Mouse (Mus musculus): ENCODE measurements around the gene Tnn. TPM values are rescaled to one million over a fixed set of nuclear protein-coding genes. Genes with fewer than 3 reads are reported as not detected.

The Tnn gene
- 0.22 and 4.3 TPM in 2 replicates for polyA plus RNA-seq (2012; rRNA removed)

DNA sequence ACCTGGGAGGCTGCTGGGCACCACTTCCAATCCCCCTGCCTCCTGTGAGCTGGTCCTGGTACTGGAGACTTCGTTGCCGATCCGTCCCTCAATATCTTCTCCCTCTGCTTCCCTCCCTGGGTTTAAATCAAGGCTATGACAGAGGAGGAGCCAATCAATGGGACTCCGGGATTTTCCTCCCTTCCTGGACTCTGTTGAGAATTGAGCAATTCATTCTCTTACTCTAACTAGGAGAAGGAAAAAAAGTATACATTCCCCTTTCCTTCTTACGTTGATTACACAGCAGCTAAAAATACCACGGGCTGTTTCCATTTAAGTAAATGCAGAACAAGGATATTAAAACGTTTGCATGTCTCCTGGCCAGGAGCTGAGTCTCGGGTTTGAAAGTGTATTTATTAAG lies at the start of gene Tnn:
Tnn (minus strand) TSS at position 101 of the 400 bp plus-strand sequence.

DNA sequence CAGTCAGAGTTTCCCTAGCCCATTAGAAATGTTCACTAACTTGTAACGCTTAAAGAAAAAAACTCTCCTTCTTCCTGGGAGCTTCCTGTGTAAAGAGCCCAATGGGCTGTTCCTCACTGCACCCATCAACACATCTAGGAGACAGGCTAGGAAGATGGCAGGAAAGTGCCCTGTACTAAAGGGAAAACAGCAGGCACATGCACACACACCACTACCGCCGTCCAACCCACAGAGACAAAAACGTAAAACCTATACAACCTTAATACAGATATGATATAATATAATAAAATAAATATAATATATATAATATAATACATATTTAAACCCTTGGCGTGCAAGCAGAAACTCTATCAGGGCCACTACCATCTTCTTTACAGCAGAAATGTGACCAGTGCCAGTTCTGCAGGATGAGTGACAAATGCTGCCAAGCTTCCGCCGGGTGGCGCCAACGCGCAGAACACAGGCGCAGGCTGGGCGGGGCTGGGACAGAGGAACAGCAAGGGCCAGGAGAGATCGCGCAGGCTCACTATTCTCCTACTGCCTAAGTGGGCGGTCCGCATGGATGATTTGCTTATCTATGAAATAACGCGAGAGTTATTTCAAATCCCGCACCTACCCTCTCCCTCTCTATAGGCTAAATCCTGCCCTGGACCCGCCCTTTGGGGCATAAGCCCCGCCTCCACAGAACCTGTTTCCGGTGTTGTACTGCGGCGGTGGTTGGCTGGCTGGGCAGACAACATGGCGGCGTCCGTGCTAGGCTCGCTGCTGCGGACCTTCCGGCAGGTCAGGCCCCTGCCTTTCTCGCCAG lies 41.4 kb upstream of the Tnn start, which contains the start of gene Mrps14:
Mrps14 (plus strand) TSS at position 687 of the 808 bp plus-strand sequence.

DNA sequence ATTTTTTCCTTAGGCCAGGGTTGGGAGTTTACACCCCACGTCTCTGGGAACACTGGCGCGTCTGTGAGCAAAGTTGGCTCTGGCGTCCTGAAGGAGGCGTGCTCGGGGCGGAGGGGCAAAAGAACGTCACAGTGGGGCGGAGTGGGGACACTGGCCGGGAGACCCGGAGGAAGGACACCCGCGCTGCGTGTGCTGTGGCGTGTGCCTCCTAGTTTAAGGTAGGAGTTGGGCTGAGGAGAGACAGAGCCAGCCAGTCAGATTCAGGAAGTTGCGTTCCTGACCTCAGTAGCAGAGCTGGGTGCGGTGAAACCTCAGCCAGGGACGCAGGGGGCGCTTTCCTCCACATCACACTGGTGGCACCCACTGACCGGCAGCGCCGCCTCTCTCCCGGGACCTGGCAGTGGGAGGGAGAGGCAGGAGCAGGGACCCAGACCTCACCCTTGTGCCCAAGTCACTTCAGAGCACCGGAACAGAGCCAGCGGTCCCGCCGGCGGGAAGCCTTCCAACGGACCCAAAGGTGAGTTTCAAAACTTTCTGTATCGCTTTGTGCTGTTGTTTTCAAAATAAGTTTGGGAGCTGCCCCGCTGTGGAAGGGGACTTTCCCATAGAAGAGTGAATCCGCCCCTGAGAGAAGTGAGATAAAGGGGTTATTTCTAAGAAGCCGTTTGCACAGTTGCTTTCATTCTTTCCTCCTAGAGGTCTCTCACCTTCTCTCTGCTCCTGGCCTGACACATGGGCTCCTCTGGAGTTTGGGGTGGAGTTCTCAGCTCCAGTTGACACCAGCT lies 109.0 kb downstream of the Tnn start, which contains the start of gene 4930523C07Rik:
4930523C07Rik (plus strand) TSS at position 146 of the 785 bp plus-strand sequence.

Other genes starting within 250 kb of the Tnn start
- gene 4930523C07Rik, start 109.2 kb downstream of the Tnn start, polyA plus RNA-seq (2012; rRNA removed) = 1.3 and 2.1 TPM in 2 replicates
- 40.8 and 44.8 TPM in 2 replicates for gene Mrps14, start 41.6 kb upstream of the Tnn start, polyA plus RNA-seq (2012; rRNA removed)
- 91.8 and 101 TPM in 2 replicates for gene Cacybp, start 59.3 kb upstream of the Tnn start, polyA plus RNA-seq (2012; rRNA removed)